Mouse (Mus musculus): ENCODE results near the gene Ghrhr. TPM values are rescaled to one million over a fixed set of nuclear protein-coding genes. Genes with fewer than 3 reads are reported as not detected.

The Ghrhr gene
- polyA plus RNA-seq, 1 experiment = not detected

DNA sequence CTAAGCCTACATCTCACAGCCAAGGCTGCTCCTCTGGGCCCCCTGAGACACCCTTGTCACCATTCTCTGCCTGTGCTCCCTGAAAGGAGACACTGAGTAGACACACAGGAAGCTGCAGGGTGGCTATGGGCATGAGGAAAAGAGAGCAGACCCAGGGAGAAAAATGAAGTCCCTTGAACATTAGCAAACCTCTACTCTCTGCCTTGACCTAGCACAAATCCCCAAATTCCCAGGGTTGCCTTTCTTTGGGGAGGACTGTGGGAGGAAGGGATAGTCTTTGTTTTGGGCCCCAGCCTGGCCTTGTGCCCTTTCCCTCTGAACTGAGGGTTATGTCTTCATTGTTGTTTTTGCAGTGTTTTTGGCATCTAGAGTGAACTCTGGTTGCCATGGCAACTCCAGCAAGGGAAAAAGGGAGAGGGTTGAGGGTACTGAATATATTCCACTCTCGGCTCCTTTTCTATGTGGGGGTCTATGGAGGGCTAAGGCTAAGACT is 44.8 kb downstream of the Ghrhr start:
- H3K27ac ChIP-seq (ENCODE audit: control insufficient read depth, insufficient read depth, low read depth, low read length, poor library complexity) = no peak overlapping the region
- H3K4me1 ChIP-seq (ENCODE audit: control insufficient read depth, insufficient read depth, low read length) = no peaks in the 10 kb centered on the region
- H3K4me3 ChIP-seq (replicated peaks; ENCODE audit: control insufficient read depth, low read depth, low read length) = no peak overlapping the region
- TF ChIP-seq CTCF (IDR thresholded peaks at IDR 0.05; ENCODE audit: control insufficient read depth, insufficient read depth, low read length) (no peak), POLR2A (IDR thresholded peaks at IDR 0.05; ENCODE audit: borderline replicate concordance, control insufficient read depth, low read depth, low read length) (no peak)
- 35% methylated on average over 1 of the region's 1 CpGs for whole genome bisulfite sequencing

DNA sequence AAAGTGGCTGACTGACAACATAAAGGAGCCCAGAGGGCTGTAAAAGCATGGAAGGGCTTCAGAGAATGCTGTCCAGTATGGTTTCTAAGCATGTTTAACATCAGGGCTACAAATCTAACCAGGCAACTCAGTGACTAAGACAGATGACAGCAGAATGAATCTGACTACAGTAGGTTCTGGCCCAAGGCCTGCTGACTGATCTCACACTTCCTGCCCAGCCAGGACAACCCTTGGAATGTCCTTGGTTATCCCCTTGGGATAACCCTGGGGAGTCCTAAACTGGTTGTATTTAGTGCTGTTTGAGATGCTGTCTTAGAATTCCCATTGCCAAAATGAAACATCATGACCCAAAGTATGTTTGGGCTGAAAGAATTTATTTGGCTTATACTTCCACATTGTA is 56.0 kb downstream of the Ghrhr start:
- TF ChIP-seq CTCF (IDR thresholded peaks at IDR 0.05; ENCODE audit: control insufficient read depth, insufficient read depth, low read length) (no peak), POLR2A (IDR thresholded peaks at IDR 0.05; ENCODE audit: borderline replicate concordance, control insufficient read depth, low read depth, low read length) (no peak)
- H3K4me1 ChIP-seq (ENCODE audit: control insufficient read depth, insufficient read depth, low read length) = no peaks in the 10 kb centered on the region
- no peak overlapping the region for H3K4me3 ChIP-seq (replicated peaks; ENCODE audit: control insufficient read depth, low read depth, low read length)
- no peak overlapping the region for H3K27ac ChIP-seq (ENCODE audit: control insufficient read depth, insufficient read depth, low read depth, low read length, poor library complexity)

DNA sequence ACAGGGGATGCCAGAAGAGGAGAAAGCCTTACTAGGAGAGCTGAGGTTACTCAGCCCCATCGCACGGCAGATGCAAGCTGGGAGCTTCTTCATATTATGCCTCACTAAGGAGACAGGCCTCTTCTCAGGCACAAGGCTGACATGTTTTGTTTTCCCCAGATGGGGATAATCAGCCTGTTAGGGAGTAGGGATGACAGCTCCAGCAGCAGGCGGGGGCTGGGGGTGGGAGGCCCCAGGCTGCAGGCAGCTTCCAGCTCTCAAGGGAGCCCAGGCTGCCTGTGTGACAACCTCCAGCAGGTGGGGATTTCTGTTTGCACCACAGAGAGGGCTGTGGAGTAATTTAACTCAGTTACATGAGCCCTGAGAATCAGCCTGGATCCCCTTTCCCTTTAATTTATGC is 58.3 kb downstream of the Ghrhr start:
- no peak overlapping the region for H3K4me3 ChIP-seq (replicated peaks; ENCODE audit: control insufficient read depth, low read depth, low read length)
- H3K4me1 ChIP-seq (ENCODE audit: control insufficient read depth, insufficient read depth, low read length) = no peaks in the 10 kb centered on the region
- H3K27ac ChIP-seq (ENCODE audit: control insufficient read depth, insufficient read depth, low read depth, low read length, poor library complexity) = no peak overlapping the region
- WGBS = 89% methylated on average over 3 of the region's 3 CpGs
- TF ChIP-seq CTCF (IDR thresholded peaks at IDR 0.05; ENCODE audit: control insufficient read depth, insufficient read depth, low read length) = no peak
- TF ChIP-seq POLR2A (IDR thresholded peaks at IDR 0.05; ENCODE audit: borderline replicate concordance, control insufficient read depth, low read depth, low read length) = no peak

DNA sequence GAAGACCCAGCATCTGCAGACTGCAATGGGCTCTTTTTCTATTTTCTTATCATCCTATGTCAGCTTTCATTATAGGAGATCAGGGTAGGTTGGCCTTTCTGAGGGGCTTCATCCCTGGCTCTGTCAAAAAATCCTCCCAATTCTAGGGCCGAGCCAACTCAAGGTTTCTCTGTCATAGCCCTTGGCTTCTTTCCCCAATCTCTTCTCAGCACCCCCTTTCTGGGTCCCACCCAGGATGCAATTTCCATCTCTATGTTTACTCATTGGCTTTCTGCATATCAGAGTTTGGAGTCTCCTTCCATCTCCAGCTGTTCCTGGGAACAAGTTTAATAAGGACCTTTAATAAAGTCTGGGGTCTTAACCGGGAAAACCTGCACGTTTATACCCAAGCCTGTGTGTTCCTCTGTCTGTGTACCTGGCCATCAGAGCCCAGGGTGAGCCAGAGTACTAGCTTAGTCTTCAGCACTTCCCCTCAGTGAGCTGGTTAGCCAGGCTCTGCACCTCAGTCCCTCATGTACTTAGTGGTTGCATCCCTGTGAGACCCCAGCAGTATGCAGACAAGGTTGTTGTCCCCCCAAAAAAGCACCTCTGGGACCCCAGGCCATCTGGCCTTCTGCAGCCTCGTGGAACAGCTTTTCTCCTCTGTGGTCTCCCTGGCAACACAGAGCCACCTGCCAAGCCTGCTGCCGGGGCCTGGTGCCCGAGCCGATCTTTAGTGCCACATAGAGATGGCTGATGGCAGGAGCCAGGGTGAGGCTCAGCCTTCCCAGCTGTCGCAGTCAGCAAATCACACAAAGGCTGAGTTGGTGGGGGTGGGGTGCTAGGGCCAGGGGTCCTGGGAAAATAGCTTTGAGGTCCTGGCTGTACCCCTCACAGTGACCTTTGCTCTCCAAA is 59.4 kb downstream of the Ghrhr start:
- Histone ChIP-seq H3K27ac (ENCODE audit: control insufficient read depth, insufficient read depth, low read depth, low read length, poor library complexity) (no peak overlapping the region), H3K4me3 (replicated peaks; ENCODE audit: control insufficient read depth, low read depth, low read length) (no peak overlapping the region), H3K4me1 (ENCODE audit: control insufficient read depth, insufficient read depth, low read length) (no peaks in the 10 kb centered on the region)
- WGBS = 75% methylated on average over 8 of the region's 8 CpGs
- TF ChIP-seq CTCF (IDR thresholded peaks at IDR 0.05; ENCODE audit: control insufficient read depth, insufficient read depth, low read length) (no peak), POLR2A (IDR thresholded peaks at IDR 0.05; ENCODE audit: borderline replicate concordance, control insufficient read depth, low read depth, low read length) (no peak)

DNA sequence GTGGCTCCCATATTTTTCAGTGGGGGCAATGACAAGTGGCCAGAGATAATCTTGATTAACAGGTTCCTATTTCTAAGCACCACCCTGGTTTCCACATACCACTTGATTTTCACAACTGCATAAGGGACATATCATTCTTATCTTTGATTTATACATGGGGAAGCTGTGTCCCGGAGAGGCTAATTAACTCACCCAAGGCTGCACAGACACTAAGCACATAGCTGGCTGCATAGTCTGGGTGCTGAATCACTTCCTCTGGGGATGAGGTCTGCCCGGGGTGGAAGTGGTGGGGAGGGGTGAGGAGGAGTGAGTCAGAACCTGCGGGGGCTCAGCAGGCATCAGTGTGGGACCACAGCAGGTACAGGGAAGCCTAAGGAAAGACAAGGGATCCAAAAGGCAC is 61.8 kb downstream of the Ghrhr start:
- TF ChIP-seq POLR2A (IDR thresholded peaks at IDR 0.05; ENCODE audit: borderline replicate concordance, control insufficient read depth, low read depth, low read length) (no peak), CTCF (IDR thresholded peaks at IDR 0.05; ENCODE audit: control insufficient read depth, insufficient read depth, low read length) (no peak)
- no peaks in the 10 kb centered on the region for H3K4me1 ChIP-seq (ENCODE audit: control insufficient read depth, insufficient read depth, low read length)
- no peak overlapping the region for H3K4me3 ChIP-seq (replicated peaks; ENCODE audit: control insufficient read depth, low read depth, low read length)
- no peak overlapping the region for H3K27ac ChIP-seq (ENCODE audit: control insufficient read depth, insufficient read depth, low read depth, low read length, poor library complexity)
- 3% methylated on average over 3 of the region's 3 CpGs for WGBS

Other genes with a start within 250 kb of the Ghrhr start
- gene Crhr2, start 243.3 kb upstream of the Ghrhr start, polyA plus RNA-seq (2011; ENCODE audit: insufficient read depth, insufficient read length, low replicate concordance, missing spikeins) = not detected in 2 replicates
- 2.4 and 14.7 TPM in 2 replicates for gene Inmt, start 201.3 kb upstream of the Ghrhr start, polyA plus RNA-seq (2011; ENCODE audit: insufficient read depth, insufficient read length, low replicate concordance, missing spikeins)
- 0.68 and 3.0 TPM in 2 replicates for gene Mindy4, start 172.9 kb upstream of the Ghrhr start, polyA plus RNA-seq (2011; ENCODE audit: insufficient read depth, insufficient read length, low replicate concordance, missing spikeins)
- 226 and 325 TPM in 2 replicates for gene Aqp1, start 39.9 kb upstream of the Ghrhr start, polyA plus RNA-seq (2011; ENCODE audit: insufficient read depth, insufficient read length, low replicate concordance, missing spikeins)
- gene Adcyap1r1, start 75.7 kb downstream of the Ghrhr start, polyA plus RNA-seq (2011; ENCODE audit: insufficient read depth, insufficient read length, low replicate concordance, missing spikeins) = 0.92 and 0.99 TPM in 2 replicates

All from bone marrow, adult 2 months (tissue).